11 mouse cellular contexts compared by ENCODE assay signal in the genomic region with DNA sequence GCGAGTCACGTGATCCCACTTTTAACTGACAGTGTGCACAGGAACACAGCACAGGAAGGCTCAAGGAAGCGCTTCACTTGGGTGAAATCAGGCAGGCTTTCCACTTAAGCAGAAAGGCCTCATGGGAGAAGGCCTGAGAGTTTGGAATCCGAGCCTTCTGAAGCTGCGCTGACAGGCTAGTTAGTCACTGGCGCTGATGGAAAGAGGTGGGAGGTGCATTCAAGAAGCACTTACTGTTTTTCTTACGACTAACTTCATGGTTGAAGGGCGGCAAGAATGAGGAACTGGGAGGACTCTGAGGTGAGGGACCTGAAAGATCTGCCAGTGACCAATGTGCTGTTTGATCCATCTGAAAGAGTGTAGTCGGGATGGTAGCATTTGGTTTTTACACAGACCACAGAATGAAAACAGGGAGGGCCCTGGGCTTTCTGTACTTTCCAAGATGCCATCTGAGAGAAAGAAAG.
DNase-seq lines count a peak whose midpoint lies in the region; ATAC-seq and TF ChIP-seq lines count a peak whose summit lies in the region.
"Had no signal": no experiment of that assay in that cellular context is flagged by ENCODE, and none has a peak within 500 bp of the region (broad histone marks: within the 10 kb centered on the region; RNA-seq: fewer than 3 reads in every experiment).

No protein-coding gene starts in this region.

- TF ChIP-seq EP300 in CH12.LX (IDR thresholded peaks at IDR 0.05; ENCODE audit: low read length), result peak; percentile 99

- no peaks in the 10 kb centered on the region for H3K9me3 ChIP-seq in CH12.LX (replicated peaks; ENCODE audit: low read length)
- no peaks in the 10 kb centered on the region for H3K9me3 ChIP-seq in hindbrain, embryonic 11.5 days (ENCODE audit: control insufficient read depth, low read length)
- H3K9me3 ChIP-seq: hindbrain, embryonic 10.5 days; limb, embryonic 13.5 days had no signal

- no peak for ATAC-seq in hindbrain, embryonic 11.5 days (ENCODE audit: low FRiP score)
- ATAC-seq: activated CD4-positive, CD25-positive, alpha-beta regulatory T cell, adult 4 months had no signal

- TF ChIP-seq CTCF in CH12.LX (conservative IDR thresholded peaks at IDR 0.05 in 1 of 2, IDR thresholded peaks at IDR 0.05 in 1 of 2; ENCODE audit: low read depth in 2 of 2, low read length in 2 of 2), result no peak

- 0 out of 2 replicates have a peak, but pooled peaks cover 2% of the 10 kb centered on the region for H3K79me2 ChIP-seq in CH12.LX (replicated peaks; ENCODE audit: control insufficient read depth, extremely low read depth, insufficient read depth, poor library complexity, severe bottlenecking)

- WGBS in hindbrain, embryonic 11.5 days, result 81% methylated on average over 9 of the region's 9 CpGs

- peak overlapping the region; percentile 42 for H3K9ac ChIP-seq in CH12.LX (ENCODE audit: insufficient read depth, low read depth)
- no peak overlapping the region for H3K9ac ChIP-seq in hindbrain, embryonic 11.5 days (ENCODE audit: low read depth, low read length)
- H3K9ac ChIP-seq: limb, embryonic 13.5 days had no signal

- in situ Hi-C loops in CH12.LX (cut with MboI; ENCODE audit: low pct_ligation_motif_present, low pct_unique_long_range_greater_than_20kb, low sequenced_read_pairs), result loop anchor here (5.0 kb wide), 1 partner anchor 74 kb away; no protein-coding TSS in a partner anchor

- peaks cover 42 to 96% of the 10 kb centered on the region in 2 experiments for H3K4me1 ChIP-seq in CH12.LX (ENCODE audit: control insufficient read depth in 1 of 2, insufficient read depth in 2 of 2)
- H3K4me1 ChIP-seq in hindbrain, embryonic 11.5 days (replicated peaks; ENCODE audit: control insufficient read depth, insufficient read depth, low read length), result no peaks in the 10 kb centered on the region

- DNase-seq in 3134 (ENCODE audit: extremely low read depth, insufficient read length, low spot score) (peak; percentile 25), CH12.LX (ENCODE audit: extremely low read depth) (peak; percentile 100)
- peak; percentile 36 for DNase-seq in kidney, adult 11 months
- peak; percentile 59 for DNase-seq in lung, postnatal 10 days
- DNase-seq in layer of hippocampus, adult 18-20 months (ENCODE audit: low spot score in 2 of 2), result no peak
- DNase-seq in gastrocnemius, postnatal 4 days (ENCODE audit: low spot score in 2 of 2), result no peak
- DNase-seq in hindbrain, embryonic 11.5 days (ENCODE audit: low spot score), result no peak
- no peak for DNase-seq in left cerebral cortex, adult 11 months (ENCODE audit: low spot score)

- TF ChIP-seq RAD21 in CH12.LX (IDR thresholded peaks at IDR 0.05; ENCODE audit: low read depth, low read length), result peak; percentile 15

- peak overlapping the region; percentile 52 for H3K4me2 ChIP-seq in CH12.LX (ENCODE audit: insufficient read depth, low read depth, poor library complexity, severe bottlenecking)
- no peak overlapping the region for H3K4me2 ChIP-seq in hindbrain, embryonic 11.5 days (replicated peaks; ENCODE audit: low read depth, low read length)
- H3K4me2 ChIP-seq: limb, embryonic 13.5 days had no signal

- peak overlapping the region in 1 of 3 experiments; percentile 4 for H3K4me3 ChIP-seq in CH12.LX (replicated peaks in 1 of 3; ENCODE audit: low read depth in 2 of 3, low read length in 2 of 3, poor library complexity in 1 of 3)
- H3K4me3 ChIP-seq in hindbrain, embryonic 11.5 days (ENCODE audit: low read depth, low read length), result no peak overlapping the region
- H3K4me3 ChIP-seq: hindbrain, embryonic 10.5 days; limb, embryonic 13.5 days had no signal

- H3K27ac ChIP-seq in CH12.LX (ENCODE audit: insufficient read depth, low read depth), result peak overlapping the region; percentile 92
- no peak overlapping the region for H3K27ac ChIP-seq in hindbrain, embryonic 11.5 days (ENCODE audit: low read depth, low read length)
- H3K27ac ChIP-seq: hindbrain, embryonic 10.5 days; limb, embryonic 13.5 days had no signal

- H3K36me3 ChIP-seq in CH12.LX (replicated peaks in 1 of 2; ENCODE audit: control insufficient read depth in 1 of 2, insufficient read depth in 1 of 2, low read length in 1 of 2), result peaks cover 33 to 75% of the 10 kb centered on the region in 2 experiments
- no peaks in the 10 kb centered on the region for H3K36me3 ChIP-seq in hindbrain, embryonic 11.5 days (ENCODE audit: control insufficient read depth, insufficient read depth, low read length)

- H3K27me3 ChIP-seq in CH12.LX (replicated peaks), result no peaks in the 10 kb centered on the region
- no peaks in the 10 kb centered on the region for H3K27me3 ChIP-seq in hindbrain, embryonic 11.5 days (ENCODE audit: control insufficient read depth, insufficient read depth, low read length)
- H3K27me3 ChIP-seq: limb, embryonic 13.5 days had no signal

- dilution Hi-C loops in CH12.LX (cut with MboI; ENCODE audit: extremely low pct_ligation_motif_present, extremely low pct_unique_long_range_greater_than_20kb, low sequenced_read_pairs), result no loop called here

- peak; percentile 58 for TF ChIP-seq POLR2A in CH12.LX (IDR thresholded peaks at IDR 0.05; ENCODE audit: low read depth, low read length)

TF ChIP-seq in CH12.LX, 34 proteins besides CTCF, POLR2A, EP300 and RAD21:
- TF ChIP-seq ELF1 (IDR thresholded peaks at IDR 0.05; ENCODE audit: low read depth, low read length), result peak; percentile 46; the same call in 1 of the 2 replicates
- no peak for TF ChIP-seq CHD1 (IDR thresholded peaks at IDR 0.05; ENCODE audit: low read depth, low read length)
- no peak for TF ChIP-seq NRF1 (IDR thresholded peaks at IDR 0.05; ENCODE audit: low read depth, low read length)
- no peak for TF ChIP-seq PAX5 (IDR thresholded peaks at IDR 0.05; ENCODE audit: low read length)
- TF ChIP-seq NELFE (IDR thresholded peaks at IDR 0.05; ENCODE audit: low read depth, low read length), result no peak
- TF ChIP-seq MAX (IDR thresholded peaks at IDR 0.05; ENCODE audit: low read length), result peak; percentile 78
- TF ChIP-seq HCFC1 (IDR thresholded peaks at IDR 0.05; ENCODE audit: low read depth, low read length), result peak; percentile 25
- TF ChIP-seq MEF2A (IDR thresholded peaks at IDR 0.05; ENCODE audit: borderline replicate concordance, low read depth, low read length), result peak; percentile 96
- TF ChIP-seq SMC3 (IDR thresholded peaks at IDR 0.05; ENCODE audit: low read depth, low read length), result peak; percentile 27
- peak; percentile 82 for TF ChIP-seq MAFK (IDR thresholded peaks at IDR 0.05; ENCODE audit: insufficient replicate concordance, low read length)
- no peak for TF ChIP-seq UBTF (IDR thresholded peaks at IDR 0.05; ENCODE audit: low read depth, low read length)
- peak; percentile 98 for TF ChIP-seq USF2 (conservative IDR thresholded peaks at IDR 0.05; ENCODE audit: low read depth, low read length)
- no peak for TF ChIP-seq ZC3H11A (IDR thresholded peaks at IDR 0.05; ENCODE audit: low read depth, low read length)
- no peak for TF ChIP-seq POLR2AphosphoS2 (IDR thresholded peaks at IDR 0.05; ENCODE audit: low read depth, low read length)
- TF ChIP-seq TBP (conservative IDR thresholded peaks at IDR 0.05; ENCODE audit: low read depth, low read length), result peak; percentile 77
- peak; percentile 89; the same call in 1 of the 2 replicates for TF ChIP-seq CHD2 (IDR thresholded peaks at IDR 0.05; ENCODE audit: low read length)
- TF ChIP-seq ZMIZ1 (IDR thresholded peaks at IDR 0.05; ENCODE audit: low read depth, low read length), result no peak; the same call in 1 of the 2 replicates
- TF ChIP-seq MXI1 (IDR thresholded peaks at IDR 0.05; ENCODE audit: low read depth, low read length), result peak; percentile 38; the same call in 1 of the 2 replicates
- TF ChIP-seq GABPA (IDR thresholded peaks at IDR 0.05; ENCODE audit: insufficient replicate concordance, low read depth, low read length), result no peak
- no peak for TF ChIP-seq ZKSCAN1 (IDR thresholded peaks at IDR 0.05; ENCODE audit: borderline replicate concordance, low read depth, low read length)
- TF ChIP-seq USF1 (IDR thresholded peaks at IDR 0.05; ENCODE audit: low read depth, low read length), result peak; percentile 97
- TF ChIP-seq JUN (IDR thresholded peaks at IDR 0.05; ENCODE audit: insufficient read depth, low read depth, low read length), result peak; percentile 71; the same call in 1 of the 2 replicates
- peak; percentile 99 for TF ChIP-seq TCF12 (IDR thresholded peaks at IDR 0.05; ENCODE audit: low read depth, low read length)
- peak; percentile 95 for TF ChIP-seq ETS1 (conservative IDR thresholded peaks at IDR 0.05; ENCODE audit: low read depth, low read length)
- no peak for TF ChIP-seq KAT2A (IDR thresholded peaks at IDR 0.05; ENCODE audit: insufficient replicate concordance, low read length)
- peak; percentile 100 for TF ChIP-seq IRF4 (IDR thresholded peaks at IDR 0.05; ENCODE audit: low read depth, low read length)
- no peak; the same call in 1 of the 2 replicates for TF ChIP-seq MAZ (IDR thresholded peaks at IDR 0.05; ENCODE audit: low read depth, low read length)
- peak; percentile 93 for TF ChIP-seq MYC (IDR thresholded peaks at IDR 0.05; ENCODE audit: low read depth, low read length)
- TF ChIP-seq BHLHE40 (IDR thresholded peaks at IDR 0.05; ENCODE audit: low read depth, low read length), result peak; percentile 98
- TF ChIP-seq JUND (conservative IDR thresholded peaks at IDR 0.05; ENCODE audit: low read depth, low read length), result peak; percentile 43; the same call in 1 of the 2 replicates
- TF ChIP-seq E2F4 (IDR thresholded peaks at IDR 0.05; ENCODE audit: insufficient replicate concordance, low read depth, low read length), result peak; percentile 81; the same call in 1 of the 2 replicates
- TF ChIP-seq ZNF384 (IDR thresholded peaks at IDR 0.05; ENCODE audit: low read depth, low read length), result peak; percentile 82
- peak; percentile 97 for TF ChIP-seq RCOR1 (conservative IDR thresholded peaks at IDR 0.05; ENCODE audit: low read depth, low read length)
- peak; percentile 96 for TF ChIP-seq SIN3A (IDR thresholded peaks at IDR 0.05; ENCODE audit: low read length)

Comparison
In these comparisons a context has a peak if more than half of its experiments do, and no peak if none do; other contexts are left out.
1. DNase-seq: peak in 3134 (single experiment), CH12.LX (single experiment), kidney, adult 11 months (single experiment) and lung, postnatal 10 days (single experiment); none in layer of hippocampus, adult 18-20 months (0 of 2), gastrocnemius, postnatal 4 days (0 of 2), hindbrain, embryonic 11.5 days (single experiment) and left cerebral cortex, adult 11 months (single experiment).